Mouse (Mus musculus) testis, postnatal 14 days (tissue): ENCODE measurements around the gene Fbxo21.
A peak's percentile ranks its signal among the peaks of the same experiment; 100 is the strongest.

Experiments used
- DNase-seq: peaks from one replicate; pipeline ENCODE4 v3.0.0; 2021; ENCODE audit warnings: low spot score

The Fbxo21 gene

DNA sequence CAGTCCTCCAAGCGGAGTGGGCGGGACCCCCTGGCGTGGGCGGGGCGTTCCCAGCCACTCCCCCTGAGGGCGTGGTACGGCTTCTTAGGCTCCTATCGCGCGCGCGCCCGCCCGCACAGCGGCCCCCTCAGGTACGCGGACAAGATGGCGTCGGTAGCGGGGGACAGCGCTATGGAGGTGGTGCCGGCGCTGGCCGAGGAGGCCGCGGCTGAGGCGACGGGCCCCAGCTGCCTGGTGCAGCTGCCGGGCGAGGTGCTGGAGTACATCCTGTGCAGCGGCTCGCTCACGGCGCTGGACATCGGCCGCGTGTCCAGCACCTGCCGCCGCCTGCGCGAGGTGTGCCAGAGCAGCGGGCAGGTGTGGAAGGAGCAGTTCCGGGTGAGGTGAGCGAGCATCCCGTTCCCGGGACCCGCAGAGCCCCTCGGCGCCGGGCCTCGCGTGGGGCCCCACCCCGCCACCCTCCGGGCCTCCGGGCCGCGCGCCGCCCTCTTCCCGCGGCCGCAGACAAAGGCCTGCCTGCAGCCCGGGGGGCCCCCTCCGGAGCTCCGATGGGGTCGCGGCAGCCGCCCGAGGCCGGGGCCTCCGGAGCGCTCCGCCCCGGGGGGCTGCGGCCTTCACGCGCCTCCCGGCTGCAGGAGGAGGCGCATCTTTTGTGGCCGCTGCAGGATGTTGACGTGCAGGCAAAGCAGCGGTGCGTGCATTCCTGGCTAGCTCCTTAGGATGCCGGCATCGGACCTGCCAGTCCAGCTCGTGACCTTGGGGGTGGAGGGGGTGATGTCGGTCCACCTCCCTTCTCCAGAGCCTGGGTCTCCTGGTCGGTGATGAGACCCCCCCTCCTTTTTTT lies at the start of gene Fbxo21:
Gene Fbxo21 (plus strand): TSS at position 74 of the 844 bp plus-strand sequence.
- peak; percentile 98 for DNase-seq

DNA sequence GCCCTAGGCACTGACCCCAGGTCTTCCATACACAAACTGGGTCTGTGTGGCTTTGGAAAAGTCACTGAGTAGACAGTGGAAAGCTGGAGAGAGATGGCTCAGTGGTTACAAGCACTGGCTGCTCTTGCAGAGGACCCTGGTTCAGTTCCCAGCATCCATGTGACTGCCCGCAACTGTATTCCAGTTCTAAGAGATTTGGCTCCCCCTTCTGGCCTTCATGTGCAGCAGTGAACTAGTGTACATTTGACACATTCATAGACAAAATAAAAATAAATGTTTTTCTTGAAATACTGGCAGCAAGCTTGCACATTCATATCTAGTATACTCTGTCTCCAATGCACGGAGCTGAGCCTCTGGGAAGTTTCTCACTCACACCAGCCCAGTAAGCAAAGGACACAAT lies 48.0 kb upstream of the Fbxo21 start:
- DNase-seq = no peak

DNA sequence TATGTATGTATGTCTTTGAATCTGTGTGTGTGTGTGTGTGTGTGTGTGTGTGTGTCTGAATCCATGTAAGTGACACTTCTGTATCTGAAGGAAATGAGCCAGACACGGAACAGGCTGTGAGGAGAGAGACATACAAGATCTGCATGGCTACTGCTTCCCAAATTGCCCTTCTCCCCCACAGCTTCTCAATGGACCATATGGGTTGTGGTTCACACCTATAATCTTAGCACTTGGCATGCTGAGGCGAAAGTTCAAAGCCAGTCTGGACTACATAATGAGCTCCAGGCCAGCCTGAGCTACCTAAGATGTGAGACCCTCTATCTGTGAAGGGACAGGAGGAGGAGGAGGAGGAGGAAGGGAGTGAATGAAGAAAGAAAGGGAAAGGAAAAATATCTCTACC lies 44.3 kb upstream of the Fbxo21 start:
- no peak for DNase-seq

DNA sequence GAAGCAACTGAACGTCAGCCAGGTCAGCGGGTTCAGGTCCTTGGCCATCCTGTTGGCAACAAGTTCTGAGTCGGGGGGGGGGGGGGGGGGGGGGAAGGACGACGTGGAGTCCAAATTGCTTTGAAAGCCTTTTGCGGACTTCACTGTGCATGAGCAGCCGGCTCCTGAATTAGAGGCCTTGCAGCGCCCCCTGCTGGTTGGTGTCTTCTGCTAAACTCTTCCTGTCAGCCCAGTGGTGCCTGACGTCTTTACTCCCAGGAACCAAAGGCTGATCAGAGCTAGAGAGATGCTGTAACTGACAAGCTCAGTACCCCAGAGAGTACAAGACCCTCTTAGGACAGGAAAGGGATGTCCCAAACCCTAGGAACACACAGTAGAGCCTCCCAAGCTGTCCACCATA lies 43.7 kb upstream of the Fbxo21 start:
- DNase-seq = peak; percentile 78

DNA sequence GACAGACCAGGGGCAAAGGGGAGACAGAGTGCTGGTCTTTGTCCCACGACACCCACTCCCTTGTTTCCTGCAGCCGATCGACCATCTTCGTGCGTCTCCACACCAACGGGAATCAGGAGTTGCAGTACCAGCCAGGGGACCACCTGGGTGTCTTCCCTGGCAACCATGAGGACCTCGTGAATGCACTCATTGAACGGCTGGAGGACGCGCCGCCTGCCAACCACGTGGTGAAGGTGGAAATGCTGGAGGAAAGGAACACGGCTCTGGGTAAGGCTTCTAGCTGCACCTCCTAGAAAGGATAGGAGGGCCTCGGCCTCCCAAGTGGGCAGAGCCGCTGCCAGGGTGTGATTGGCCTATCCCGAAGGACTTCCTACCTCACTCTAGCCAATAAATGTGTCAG lies 40.2 kb upstream of the Fbxo21 start:
- DNase-seq = no peak

DNA sequence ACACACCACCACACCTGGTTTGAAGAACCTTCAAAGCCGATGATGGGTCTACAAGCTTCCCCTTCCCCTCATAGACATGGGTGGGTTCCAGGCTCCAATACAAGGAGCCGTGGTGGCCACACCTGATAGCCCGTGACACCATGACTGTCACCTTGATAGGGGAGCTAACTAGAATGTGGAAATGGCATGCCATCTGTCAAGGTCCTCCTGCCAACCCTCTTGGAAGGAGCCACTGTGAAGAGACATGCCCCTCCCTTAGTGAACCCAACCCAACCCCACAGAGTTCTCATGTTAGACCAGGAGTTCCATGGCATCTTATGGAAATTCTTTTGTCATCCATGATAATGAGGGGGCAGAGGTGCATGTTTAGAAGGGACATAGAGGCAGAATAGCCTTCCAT lies 39.3 kb upstream of the Fbxo21 start:
- no peak for DNase-seq

DNA sequence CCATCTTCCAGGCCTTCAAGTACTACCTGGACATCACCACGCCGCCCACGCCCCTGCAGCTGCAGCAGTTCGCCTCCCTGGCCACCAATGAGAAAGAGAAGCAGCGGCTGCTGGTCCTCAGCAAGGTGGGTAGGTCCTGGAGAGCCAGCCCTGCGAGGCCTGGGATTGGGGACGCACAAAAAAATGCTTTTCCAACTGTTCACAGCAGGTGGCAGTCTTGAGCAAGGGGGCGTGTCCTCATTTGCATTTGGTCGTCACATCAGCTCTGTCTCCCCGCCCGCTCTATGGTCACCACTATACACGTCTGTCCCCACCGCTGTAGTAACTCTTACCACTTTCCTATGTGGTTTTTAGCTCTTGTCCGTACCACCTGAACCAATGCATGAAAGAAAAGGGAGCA lies 38.3 kb upstream of the Fbxo21 start:
- peak; percentile 60 for DNase-seq

DNA sequence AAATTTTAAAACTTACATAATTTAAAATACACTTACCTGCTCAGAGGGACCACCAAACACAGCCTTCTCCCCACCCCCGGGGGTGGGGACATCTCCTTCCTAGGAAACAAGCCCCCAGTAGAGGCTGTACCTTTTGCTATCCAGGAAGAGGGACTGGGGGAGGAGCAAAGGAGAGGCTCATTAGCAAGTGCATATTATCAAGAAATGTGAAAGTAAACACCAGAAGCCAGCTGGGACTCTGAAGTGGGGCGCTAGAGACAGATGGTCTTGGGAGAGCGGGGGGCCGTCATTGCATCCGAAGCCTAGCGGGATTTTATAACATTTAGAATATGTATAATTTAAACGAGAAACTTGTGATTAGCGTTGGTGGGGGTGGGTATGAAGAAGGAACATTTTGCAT lies 37.1 kb upstream of the Fbxo21 start:
- no peak for DNase-seq

DNA sequence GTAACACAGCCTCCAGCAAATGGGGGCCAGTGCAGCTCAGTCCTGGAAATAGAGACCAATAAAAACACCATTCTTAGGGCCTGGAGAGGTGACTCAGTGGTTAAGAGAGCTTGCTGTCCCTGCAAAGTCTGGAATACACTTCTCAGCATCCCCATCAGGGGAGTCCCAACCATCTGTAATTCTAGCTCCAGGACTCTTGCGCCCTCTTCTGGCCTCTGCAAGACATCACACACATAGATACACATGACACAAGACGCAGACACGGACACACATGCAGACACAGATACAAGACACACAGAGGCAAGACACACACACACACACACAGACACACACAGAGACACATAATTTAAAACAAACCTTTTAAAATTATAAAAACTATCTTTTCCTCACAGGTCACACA lies 35.0 kb upstream of the Fbxo21 start:
- DNase-seq = no peak

DNA sequence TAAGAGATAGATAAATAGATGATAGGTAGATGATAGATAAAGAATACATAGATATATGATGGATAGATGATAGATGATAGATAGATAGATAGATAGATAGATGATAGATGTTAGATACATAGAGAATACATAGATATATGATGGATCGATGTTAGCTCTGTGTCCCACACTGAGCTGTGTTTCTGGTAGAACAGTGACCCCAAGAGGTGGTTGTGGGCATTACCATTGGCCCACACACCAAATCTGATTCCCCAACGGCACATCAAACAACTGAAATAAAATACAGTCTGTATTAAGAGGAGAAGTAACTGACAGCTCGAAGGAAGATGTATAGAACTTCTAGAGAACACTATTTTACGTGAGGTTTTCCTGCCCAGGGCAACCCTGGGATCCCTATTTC lies 29.9 kb upstream of the Fbxo21 start:
- DNase-seq = no peak

DNA sequence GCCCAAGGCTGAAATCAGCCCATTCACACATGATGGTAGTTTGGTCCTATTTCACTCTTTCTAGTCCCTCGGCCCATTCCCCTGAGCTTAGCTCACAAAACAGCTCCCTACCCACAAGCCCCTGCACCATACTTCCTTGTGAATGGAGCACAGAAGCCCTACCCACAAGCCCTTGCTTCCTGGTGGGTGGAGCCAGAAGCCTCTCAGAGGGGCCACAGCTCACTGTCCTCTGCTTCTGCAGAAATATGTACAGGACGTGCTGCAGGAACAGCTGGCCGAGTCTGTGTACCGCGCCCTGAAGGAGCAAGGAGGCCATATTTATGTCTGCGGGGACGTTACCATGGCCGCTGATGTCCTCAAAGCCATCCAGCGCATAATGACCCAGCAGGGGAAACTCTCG lies 27.1 kb upstream of the Fbxo21 start:
- peak; percentile 29 for DNase-seq

DNA sequence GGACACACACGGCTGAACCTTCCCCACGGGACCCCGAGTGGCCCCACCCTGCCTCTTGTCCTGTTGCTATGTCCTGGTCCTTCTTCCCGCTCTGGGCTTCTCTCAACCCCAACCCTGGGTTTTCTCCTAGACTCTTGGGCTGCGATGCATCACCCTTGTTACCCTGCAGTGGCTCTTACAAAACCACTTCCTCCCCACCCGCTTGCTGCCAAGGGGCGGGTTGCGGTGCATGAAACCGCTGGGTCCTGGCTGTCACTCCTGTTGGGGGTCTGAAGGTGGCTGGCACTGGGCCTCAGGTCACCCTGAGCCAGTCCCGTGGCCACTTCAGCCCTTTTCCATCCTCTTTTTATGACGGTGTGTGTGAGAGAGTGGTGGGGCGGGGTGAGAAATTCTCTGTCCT lies 22.6 kb upstream of the Fbxo21 start:
- no peak for DNase-seq

DNA sequence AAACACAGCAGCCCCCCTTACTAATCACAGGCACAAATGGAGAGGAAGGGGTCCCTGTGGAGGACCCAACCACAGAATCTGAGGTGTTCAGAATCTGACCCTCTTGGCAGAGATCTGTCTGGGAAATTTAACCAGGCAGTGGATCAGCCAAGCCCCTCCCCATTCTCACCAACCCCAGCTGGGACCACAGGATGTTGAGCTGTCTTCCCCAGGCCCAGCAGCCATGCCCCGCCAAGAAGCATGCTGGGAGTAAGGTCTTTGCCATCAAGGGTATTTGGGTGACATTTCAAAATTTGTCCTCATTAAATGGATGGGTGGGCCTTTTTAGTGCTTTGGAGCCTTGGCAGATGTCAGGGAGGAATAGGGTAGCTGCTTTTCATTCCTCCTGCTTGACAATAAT lies 22.1 kb upstream of the Fbxo21 start:
- DNase-seq = no peak

DNA sequence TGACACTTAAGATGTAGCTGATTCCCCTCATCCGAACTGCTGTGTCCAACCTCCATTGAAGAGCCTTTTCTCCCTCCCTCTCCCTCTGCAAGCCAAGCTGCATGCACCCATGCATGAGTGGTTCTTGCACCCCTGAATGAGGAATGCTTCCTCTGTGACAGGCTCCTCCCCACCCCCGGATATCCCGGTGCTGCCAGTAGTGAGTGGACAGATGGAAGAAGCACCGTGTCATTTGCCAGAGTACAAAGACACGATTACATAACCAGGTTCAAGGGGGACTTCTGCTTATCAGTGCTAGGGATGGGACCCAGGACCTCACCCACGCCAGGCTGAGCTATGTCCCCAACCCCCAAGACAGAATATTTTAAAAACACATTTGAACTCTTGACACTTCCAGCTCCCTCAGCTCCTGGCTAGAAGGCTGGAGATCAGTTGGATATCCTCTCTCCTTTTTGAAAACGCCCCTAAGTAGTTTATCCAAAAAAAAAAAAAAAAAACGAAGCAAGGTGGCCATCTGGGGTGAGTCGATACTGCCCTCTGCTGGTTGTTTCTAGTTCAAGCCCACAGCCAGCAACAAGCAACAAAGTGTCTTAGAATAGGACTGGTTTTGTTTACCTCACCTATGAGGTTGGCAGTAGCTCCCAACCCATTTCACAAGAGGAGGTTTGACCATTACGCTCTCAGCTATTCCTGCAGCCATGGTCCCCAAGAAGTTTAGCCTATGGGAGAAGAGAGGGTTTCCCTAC lies 20.7 kb upstream of the Fbxo21 start:
- DNase-seq = peak; percentile 48

DNA sequence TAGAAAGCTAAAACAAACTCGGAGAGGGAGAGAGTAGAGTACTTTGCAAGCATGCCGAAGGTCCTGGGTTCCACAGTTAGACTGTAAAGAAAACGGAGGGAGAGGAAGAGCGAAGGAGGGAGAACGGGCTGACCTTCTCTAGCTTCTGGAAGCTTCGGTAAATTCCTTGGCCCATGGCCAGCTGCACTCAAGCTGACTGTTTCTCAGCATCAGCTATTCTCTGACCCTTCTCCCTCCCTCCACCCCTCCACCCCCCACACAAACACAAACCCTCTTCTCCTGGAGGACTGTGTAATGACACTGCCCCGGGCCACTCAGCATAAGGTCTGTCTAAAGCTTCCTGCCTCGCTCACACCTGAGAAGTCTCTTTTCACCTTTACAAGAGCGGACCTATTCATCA lies 11.8 kb upstream of the Fbxo21 start:
- peak; percentile 52 for DNase-seq

DNA sequence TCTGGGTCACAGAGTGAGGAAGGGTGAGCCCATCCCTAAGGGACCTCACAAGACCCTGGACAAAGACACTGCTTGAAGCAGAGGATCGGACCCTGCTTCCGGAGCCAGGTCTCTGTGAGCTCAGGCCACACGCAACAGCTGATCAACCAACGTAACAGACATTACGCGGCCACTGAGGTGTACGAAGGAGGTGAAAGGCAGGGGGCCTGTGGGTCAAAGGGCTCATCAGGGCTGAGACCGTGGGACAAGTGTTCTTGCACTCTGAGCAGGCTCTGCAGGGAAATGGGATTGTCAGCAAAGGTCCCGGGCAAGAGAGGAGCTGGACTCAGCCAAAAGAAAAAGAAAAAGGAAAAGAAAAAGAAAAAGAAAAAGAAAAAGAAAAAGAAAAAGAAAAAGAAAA lies 9.6 kb upstream of the Fbxo21 start:
- no peak for DNase-seq

DNA sequence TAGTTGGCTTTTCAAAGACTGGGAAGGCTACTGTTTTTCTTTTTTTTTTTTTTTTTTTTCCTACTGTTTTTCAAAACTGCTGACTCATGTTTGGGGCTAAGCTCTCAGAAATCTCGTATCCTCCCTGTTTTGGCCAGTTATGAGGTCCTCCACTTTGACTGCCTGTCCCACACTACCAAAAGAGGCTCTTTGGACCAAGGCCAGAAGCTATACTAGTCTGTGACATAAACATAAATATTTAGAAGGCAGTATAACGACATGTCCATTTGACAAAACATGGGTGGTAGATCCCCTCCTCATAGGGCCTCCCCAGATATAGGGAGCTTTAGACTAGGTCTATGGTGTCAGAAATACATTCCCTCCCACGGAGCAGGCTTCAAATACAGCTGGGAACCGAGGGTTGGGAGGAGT lies 8.9 kb upstream of the Fbxo21 start:
- DNase-seq = no peak

DNA sequence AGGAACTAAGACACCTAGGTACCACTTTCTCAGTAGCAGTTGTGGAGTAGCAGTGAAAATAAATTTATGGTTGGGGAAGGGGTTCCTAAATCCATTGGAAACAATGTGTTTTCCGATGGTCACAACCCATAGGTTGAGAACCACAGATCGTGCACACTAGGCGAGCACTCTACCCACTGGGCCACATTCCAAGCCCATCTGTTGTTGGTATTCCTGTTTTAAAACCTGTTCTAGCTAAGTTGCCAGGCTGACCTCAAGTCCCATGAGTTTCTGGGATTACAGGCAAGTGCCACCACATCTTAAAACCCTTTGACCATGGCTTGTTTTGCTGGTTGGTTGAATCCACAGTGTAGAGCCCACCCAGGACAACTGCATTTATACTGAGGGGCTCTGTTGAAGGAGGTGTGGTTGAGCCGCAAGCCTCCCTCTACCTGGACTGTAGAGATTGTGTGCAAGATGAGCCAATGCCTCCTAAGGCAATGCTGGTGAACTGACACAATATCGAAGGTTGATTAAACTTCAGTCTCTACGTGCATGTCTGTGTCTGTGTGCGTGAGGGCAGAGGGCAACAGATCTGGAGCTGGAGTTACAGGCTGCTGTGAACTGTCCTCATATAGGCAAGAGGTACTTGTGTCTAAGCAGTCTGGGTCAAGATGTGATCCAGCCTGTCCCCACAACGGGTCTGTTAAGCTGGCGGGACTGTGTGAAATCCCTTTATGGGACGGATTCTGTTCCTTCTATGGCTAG lies 6.7 kb upstream of the Fbxo21 start:
- DNase-seq = no peak

DNA sequence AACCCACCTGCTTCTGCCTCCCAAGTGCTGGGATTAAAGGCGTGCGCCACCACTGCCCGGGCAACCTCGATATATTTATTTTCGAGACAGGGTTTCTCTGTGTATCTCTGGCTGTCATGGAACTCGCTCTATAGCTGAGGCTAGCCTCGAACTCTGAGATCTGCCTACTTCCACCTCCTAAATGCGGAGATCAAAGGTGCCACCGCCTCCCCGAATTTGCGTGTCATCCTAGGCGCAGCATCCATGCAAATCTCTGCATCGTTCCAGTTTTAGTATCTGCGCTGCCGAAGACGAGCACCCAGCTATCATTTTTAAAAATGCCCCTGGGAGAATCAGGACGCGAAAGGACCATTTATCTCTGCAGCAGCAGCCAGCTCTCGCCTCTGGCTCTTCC lies 270 bp upstream of the Fbxo21 start:
- no peak for DNase-seq

DNA sequence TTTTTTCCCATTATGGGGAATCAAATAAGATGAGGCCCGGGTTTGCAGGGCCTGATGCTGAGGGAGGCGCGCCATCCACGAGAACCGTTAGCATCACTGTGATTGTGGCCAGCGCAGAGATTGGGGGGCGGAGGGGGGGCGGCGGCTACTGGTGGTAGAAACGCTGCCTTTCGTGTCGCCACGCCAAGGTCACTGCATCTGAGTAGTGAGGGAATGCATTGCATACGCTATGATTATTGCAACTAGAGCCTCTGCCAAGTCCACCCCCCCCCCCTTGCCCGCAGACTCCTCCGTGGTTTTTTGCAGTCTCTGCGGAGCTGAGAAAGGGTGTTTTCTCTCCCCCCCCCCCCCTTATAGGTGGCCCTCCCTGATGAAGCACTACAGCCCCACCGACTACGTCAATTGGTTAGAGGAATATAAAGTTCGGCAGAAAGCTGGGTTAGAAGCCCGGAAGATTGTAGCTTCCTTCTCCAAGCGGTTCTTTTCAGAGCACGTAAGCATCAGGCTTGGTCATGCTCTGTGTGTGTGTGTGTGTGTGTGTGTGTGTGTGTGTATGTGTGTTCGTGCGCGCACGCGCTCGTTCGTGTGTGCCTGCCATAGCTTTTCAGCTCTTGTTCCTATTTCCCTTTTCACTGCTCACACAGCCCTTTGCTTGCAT lies 1.1 kb downstream of the Fbxo21 start:
- no peak for DNase-seq

DNA sequence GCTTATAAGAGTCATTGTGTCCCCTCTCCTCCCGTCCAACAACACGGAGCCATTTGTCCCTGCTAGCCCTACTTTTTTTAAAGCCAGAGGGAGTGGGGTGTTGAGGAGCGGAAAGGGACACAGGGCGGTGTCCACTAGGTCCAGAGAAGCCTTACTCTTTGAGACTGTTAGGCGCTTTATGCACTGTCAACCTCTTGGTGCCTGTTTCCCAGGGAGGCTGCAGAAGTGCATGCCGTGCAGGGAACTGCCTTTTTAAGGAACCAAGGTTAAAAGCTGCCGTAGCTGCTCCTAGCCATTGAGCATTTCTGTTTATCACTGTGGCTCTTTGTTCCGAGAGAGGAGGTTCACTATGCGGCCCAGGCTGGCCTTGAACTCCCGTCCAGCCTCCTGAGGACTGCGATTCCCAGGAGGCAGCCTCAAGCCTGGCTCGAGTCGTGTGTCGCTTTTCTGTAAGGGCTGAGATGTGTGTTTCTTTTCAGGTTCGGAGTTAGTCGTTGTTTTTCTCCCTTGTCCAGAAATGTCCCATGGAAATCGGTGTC lies 1.7 kb downstream of the Fbxo21 start:
- DNase-seq = no peak

DNA sequence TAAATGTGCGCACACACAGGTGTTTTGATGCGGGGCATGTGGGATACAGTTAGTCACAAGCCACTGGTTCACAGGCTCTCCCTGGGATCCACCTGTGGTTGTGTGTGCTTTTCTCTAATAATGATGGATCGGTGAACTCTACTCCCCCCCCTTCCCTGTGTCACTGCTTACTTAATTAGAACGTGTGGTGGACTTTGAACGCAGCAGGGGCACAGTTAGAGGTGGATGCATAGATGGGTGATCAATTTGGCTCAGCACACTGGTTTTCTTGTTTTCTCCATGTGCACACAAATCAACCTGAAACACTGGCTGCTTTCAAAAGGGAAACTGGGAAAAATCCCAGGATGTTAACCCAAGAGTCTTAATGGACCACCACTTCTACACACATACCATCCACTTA lies 2.6 kb downstream of the Fbxo21 start:
- DNase-seq = no peak
